Mouse (Mus musculus) midbrain, embryonic 12.5 days (tissue): ENCODE measurements around the gene Dchs1. TPM values are rescaled to one million over a fixed set of nuclear protein-coding genes. Genes with fewer than 3 reads are reported as not detected.
"Not testable (repeated sequence)": the region's sequence is repeated elsewhere in the genome, so short reads cannot be mapped to it uniquely, and the experiment has no call there.

Experiments
- ATAC-seq: fragments of 200-750 bp; cut with Nextera tagmentation; 2 replicates; pipeline ENCODE4 v1.8.0; 2017; ENCODE audit warnings: low read depth, moderate TSS enrichment, moderate library complexity; ENCODE audit not compliant: low FRiP score
- H3K27ac ChIP-seq: fragments of 300-500 bp; sonication (generic); replicated peaks from 2 replicates; pipeline ENCODE4 v1.5.1; 2016; ENCODE audit warnings: mild to moderate bottlenecking
- H3K27me3 ChIP-seq: fragments of 300-500 bp; sonication (generic); 2 replicates; pipeline ENCODE4 v1.6.1; 2016; ENCODE audit warnings: mild to moderate bottlenecking
- H3K36me3 ChIP-seq: fragments of 300-500 bp; sonication (generic); 2 replicates; pipeline ENCODE4 v1.6.1; 2016
- H3K4me1 ChIP-seq: fragments of 300-500 bp; sonication (generic); 2 replicates; pipeline ENCODE4 v1.6.1; 2016
- H3K4me2 ChIP-seq: fragments of 300-500 bp; sonication (generic); replicated peaks from 2 replicates; pipeline ENCODE4 v1.6.1; 2016; ENCODE audit warnings: mild to moderate bottlenecking, moderate library complexity
- H3K4me3 ChIP-seq: fragments of 300-500 bp; sonication (generic); 2 replicates; pipeline ENCODE4 v1.5.1; 2016; ENCODE audit warnings: mild to moderate bottlenecking
- H3K9ac ChIP-seq: fragments of 300-500 bp; sonication (generic); replicated peaks from 2 replicates; pipeline ENCODE4 v1.6.1; 2016; ENCODE audit warnings: mild to moderate bottlenecking, moderate library complexity
- H3K9me3 ChIP-seq: fragments of 300-500 bp; sonication (generic); 2 replicates; pipeline ENCODE4 v1.6.1; 2016; ENCODE audit warnings: mild to moderate bottlenecking
- WGBS: fragments of 180-500 bp; shearing (Covaris S2); methylation state at CpG from one replicate; pipeline ENCODE4 v1.1.7; 2016; 5-methylcytosine and 5-hydroxymethylcytosine counted together
- polyA plus RNA-seq: library from polyadenylated mRNA; unstranded; fragments of >200 nt; fragmentation: Nextera tagmentation; extraction: Ambion mirVana; gene quantifications from 2 replicates; pipeline ENCODE4 v1.2.1, GENCODE M21; 2016

Gene Dchs1
- polyA plus RNA-seq, 1 experiment from 2014 or later: 22.0 TPM

- Histone ChIP-seq H3K4me2 (peak overlapping the region; percentile 72), H3K27ac (no peak overlapping the region), H3K4me1 (peaks cover 25% of the 10 kb centered on the region), H3K27me3 (no peaks in the 10 kb centered on the region), H3K4me3 (peak overlapping the region; percentile 82), H3K9me3 (no peaks in the 10 kb centered on the region), H3K36me3 (peaks cover 54% of the 10 kb centered on the region), H3K9ac (peak overlapping the region; percentile 90; the same call in 1 of the 2 replicates)
- WGBS: 25% methylated on average over 3 of the region's 3 CpGs
- no peak for ATAC-seq
These were observed 49.8 kb downstream of the Dchs1 start for GRCm38 (mm10) chr7:105737648-105738047.

DNA sequence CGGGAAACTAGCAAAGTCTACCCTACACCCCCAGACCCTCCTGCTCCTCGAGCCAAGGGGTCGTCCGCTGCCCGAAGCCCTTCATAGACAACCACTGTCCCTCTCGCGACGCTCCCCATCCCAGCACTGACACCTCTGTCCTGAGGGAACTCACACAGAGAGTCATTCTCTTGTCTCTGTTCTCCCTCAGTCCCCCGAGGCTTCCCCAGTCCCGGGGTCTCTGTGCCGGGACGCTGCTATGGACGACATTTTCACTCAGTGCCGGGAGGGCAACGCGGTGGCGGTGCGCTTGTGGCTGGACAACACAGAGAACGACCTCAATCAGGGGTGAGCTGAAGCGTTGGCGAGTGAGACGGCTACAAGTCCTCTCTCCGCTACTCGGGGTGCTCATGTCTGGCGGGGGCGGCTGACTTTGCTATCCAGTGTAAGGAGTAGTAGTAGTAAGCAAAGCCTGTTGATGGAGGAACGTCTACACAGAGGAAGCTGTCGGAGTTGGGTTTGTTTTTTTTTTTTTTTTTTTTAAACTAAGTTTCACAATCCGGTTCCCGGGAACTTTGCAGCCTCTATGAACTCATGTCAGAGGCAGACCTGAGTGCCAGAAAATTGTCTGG is 50.4 kb downstream of the Dchs1 start, which contains the start of gene Rrp8:
Gene Rrp8, minus strand, starts transcription at position 475 of the 611 bp plus-strand sequence.
- WGBS: under 1% methylated on average over 29 of the region's 30 CpGs
- peaks cover 25% of the 10 kb centered on the region for H3K4me1 ChIP-seq
- H3K27ac ChIP-seq: peak within 1 kb of the TSS; percentile 84
- H3K4me2 ChIP-seq: peak within 1 kb of the TSS; percentile 72
- H3K9me3 ChIP-seq: no peaks in the 10 kb centered on the region
- ATAC-seq: no peak
- peak within 1 kb of the TSS; percentile 90 for H3K9ac ChIP-seq
- peak within 1 kb of the TSS; percentile 82 for H3K4me3 ChIP-seq
- no peaks in the 10 kb centered on the region for H3K27me3 ChIP-seq
- peaks cover 54% of the 10 kb centered on the region for H3K36me3 ChIP-seq

DNA sequence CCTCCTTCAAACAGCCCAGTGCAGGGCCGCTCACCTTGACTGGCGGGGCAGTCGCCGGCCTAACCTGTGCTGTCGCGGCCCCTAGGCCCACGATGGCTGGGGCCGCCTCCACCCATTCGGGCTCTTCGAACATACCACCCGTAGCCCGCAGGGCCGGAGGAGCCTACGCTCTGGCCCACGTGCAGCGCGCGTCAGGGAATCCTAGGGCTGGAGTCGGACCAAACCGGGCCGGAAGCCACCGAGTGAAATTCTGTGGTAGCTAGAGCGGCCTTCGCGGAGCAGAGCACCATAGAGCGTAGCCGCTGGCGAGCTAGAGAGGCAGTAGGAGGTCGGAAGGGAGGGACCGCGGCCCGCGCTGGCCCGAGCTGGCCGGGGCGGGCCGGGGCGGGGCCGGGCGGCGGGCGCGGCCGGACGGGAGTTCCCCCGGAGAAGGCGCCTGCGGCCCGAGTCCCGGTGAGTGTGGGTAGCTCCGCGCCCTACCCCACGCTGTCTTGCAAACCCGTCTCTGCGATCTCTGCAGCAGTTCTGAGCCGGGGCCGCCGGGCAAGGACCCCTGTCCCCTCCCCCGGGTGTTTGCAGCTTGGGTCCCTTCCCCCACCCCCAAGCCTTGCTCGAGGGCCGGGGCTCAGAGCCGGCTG is 51.1 kb downstream of the Dchs1 start, which contains the start of gene Ilk:
Gene Ilk, plus strand, starts transcription at position 329 of the 638 bp plus-strand sequence.
- WGBS: under 1% methylated on average over 49 of the region's 62 CpGs
- Histone ChIP-seq H3K4me2 (peak within 1 kb of the TSS; percentile 72), H3K4me3 (peak within 1 kb of the TSS; percentile 82), H3K27me3 (no peaks in the 10 kb centered on the region), H3K27ac (peak within 1 kb of the TSS; percentile 84), H3K36me3 (peaks cover 54% of the 10 kb centered on the region), H3K9me3 (no peaks in the 10 kb centered on the region), H3K4me1 (peaks cover 25% of the 10 kb centered on the region), H3K9ac (peak within 1 kb of the TSS; percentile 90)
- ATAC-seq: peak; percentile 98

- peaks cover 52% of the 10 kb centered on the region for H3K36me3 ChIP-seq
- ATAC-seq, H3K9me3 ChIP-seq, H3K27ac ChIP-seq, H3K27me3 ChIP-seq: not testable (repeated sequence)
- peak overlapping the region; percentile 82 for H3K4me3 ChIP-seq
- peak overlapping the region; percentile 90 for H3K9ac ChIP-seq
- 51% methylated on average over 4 of the region's 4 CpGs for WGBS
- H3K4me1 ChIP-seq: peaks cover 25% of the 10 kb centered on the region
- H3K4me2 ChIP-seq: peak overlapping the region; percentile 72
These were observed 52.0 kb downstream of the Dchs1 start for GRCm38 (mm10) chr7:105735464-105735863.

- no peak for ATAC-seq
- Histone ChIP-seq H3K27me3 (no peaks in the 10 kb centered on the region), H3K36me3 (peaks cover 47% of the 10 kb centered on the region), H3K4me3 (no peak overlapping the region), H3K4me1 (peaks cover 25% of the 10 kb centered on the region), H3K9ac (no peak overlapping the region), H3K27ac (no peak overlapping the region), H3K9me3 (no peaks in the 10 kb centered on the region), H3K4me2 (no peak overlapping the region)
- 92% methylated on average over 8 of the region's 8 CpGs for WGBS
These were observed 52.6 kb downstream of the Dchs1 start for GRCm38 (mm10) chr7:105734826-105735225.

DNA sequence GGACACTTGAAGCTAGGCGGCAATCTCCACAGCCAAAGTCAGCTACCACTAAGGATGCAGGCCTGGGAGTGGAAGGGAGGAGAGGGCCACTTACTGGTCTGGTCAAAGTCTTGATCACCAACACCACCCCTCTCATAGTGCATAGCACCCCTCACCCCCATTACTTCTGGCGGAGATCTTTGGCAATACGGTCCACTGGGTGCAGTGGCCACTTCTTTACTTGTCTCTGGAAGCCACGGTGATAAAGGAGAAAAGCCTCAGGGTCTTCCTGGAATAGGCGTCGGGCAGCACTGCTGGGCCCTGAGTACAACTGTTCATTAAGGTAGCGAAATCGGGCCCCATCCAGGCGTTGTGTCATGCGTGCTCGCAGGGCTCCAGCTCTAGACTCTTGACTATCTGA is 53.6 kb downstream of the Dchs1 start:
- Histone ChIP-seq H3K4me1 (peaks cover 28% of the 10 kb centered on the region), H3K27me3 (no peaks in the 10 kb centered on the region), H3K4me3 (no peak overlapping the region), H3K4me2 (no peak overlapping the region), H3K9ac (no peak overlapping the region), H3K27ac (no peak overlapping the region), H3K36me3 (peaks cover 53% of the 10 kb centered on the region), H3K9me3 (no peaks in the 10 kb centered on the region)
- 98% methylated on average over 11 of the region's 11 CpGs for WGBS
- ATAC-seq: no peak

- Histone ChIP-seq H3K4me2 (no peak overlapping the region), H3K4me3 (no peak overlapping the region), H3K9me3 (no peaks in the 10 kb centered on the region), H3K27ac (peak overlapping the region; percentile 58), H3K36me3 (peaks cover 43% of the 10 kb centered on the region), H3K4me1 (peaks cover 9% of the 10 kb centered on the region; the same call in 1 of the 2 replicates), H3K27me3 (no peaks in the 10 kb centered on the region), H3K9ac (no peak overlapping the region)
- ATAC-seq: peak; percentile 67
- 38% methylated on average over 6 of the region's 6 CpGs for WGBS
These were observed 58.6 kb downstream of the Dchs1 start for GRCm38 (mm10) chr7:105728701-105729428.

DNA sequence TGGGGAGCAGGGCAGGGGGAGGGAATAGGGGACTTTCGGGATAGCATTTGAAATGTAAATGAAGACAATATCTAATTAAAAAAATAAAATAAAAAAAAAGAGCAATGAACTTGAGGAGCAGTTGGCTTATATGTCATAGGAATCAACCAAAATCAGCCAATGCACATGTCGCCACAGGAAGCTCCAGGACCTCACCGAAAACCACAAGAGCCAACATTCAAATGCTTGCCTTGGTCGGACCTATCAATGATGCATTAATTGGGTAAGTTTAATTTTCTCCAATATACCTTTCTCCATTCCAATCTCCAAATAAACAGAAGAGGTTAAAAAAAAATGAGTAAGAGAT is 60.5 kb downstream of the Dchs1 start:
- Histone ChIP-seq H3K4me3 (no peak overlapping the region), H3K4me2 (no peak overlapping the region), H3K9ac (peak overlapping the region; percentile 31; the same call in 1 of the 2 replicates), H3K36me3 (peaks cover 24% of the 10 kb centered on the region), H3K27me3 (no peaks in the 10 kb centered on the region), H3K4me1 (peaks cover 9% of the 10 kb centered on the region; the same call in 1 of the 2 replicates), H3K27ac (no peak overlapping the region), H3K9me3 (no peaks in the 10 kb centered on the region)
- 94% methylated on average over 4 of the region's 4 CpGs for WGBS
- ATAC-seq: no peak

GRCm38 (mm10) chr7:105726144-105726979 is 61.1 kb downstream of the Dchs1 start:
- WGBS: 84% methylated on average over 4 of the region's 4 CpGs
- Histone ChIP-seq H3K4me3 (no peak overlapping the region), H3K4me2 (no peak overlapping the region), H3K27me3 (no peaks in the 10 kb centered on the region), H3K9ac (peak overlapping the region; percentile 31; the same call in 1 of the 2 replicates), H3K27ac (0 out of 2 replicates have a peak overlapping the region, but pooled peaks have one; percentile 30), H3K9me3 (no peaks in the 10 kb centered on the region), H3K4me1 (peaks cover 9% of the 10 kb centered on the region; the same call in 1 of the 2 replicates), H3K36me3 (peaks cover 18% of the 10 kb centered on the region)
- ATAC-seq: peak; percentile 77

GRCm38 (mm10) chr7:105721916-105722315 is 65.5 kb downstream of the Dchs1 start:
- Histone ChIP-seq H3K4me2 (no peak overlapping the region), H3K27ac (no peak overlapping the region), H3K4me1 (no peaks in the 10 kb centered on the region), H3K9ac (no peak overlapping the region), H3K4me3 (no peak overlapping the region), H3K27me3 (no peaks in the 10 kb centered on the region), H3K9me3 (no peaks in the 10 kb centered on the region), H3K36me3 (no peaks in the 10 kb centered on the region)
- no peak for ATAC-seq
- WGBS: 84% methylated on average over 2 of the region's 2 CpGs

DNA sequence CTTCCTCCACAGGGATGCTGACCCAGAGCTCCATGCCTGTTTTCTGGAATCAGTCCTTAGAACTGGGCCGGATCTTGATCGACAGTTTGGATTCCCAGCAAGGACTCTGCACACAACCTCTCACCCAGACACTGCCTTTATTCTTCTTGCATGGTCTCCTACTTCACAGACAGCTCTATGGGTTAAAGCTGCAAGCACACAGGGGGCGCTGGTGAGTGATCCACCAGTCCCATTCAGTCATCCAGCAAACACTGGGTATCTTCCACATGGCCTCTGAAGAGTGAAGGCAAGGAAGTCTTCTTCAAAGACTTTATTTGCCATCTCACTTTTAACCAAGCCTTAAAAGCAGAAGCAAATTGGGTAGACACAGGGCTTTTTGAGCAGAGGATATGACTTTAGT is 72.1 kb downstream of the Dchs1 start:
- no peak overlapping the region for H3K4me2 ChIP-seq
- H3K4me3 ChIP-seq: no peak overlapping the region
- H3K4me1 ChIP-seq: no peaks in the 10 kb centered on the region
- no peak overlapping the region for H3K9ac ChIP-seq
- ATAC-seq: no peak
- H3K27ac ChIP-seq: no peak overlapping the region
- H3K9me3 ChIP-seq: no peaks in the 10 kb centered on the region
- H3K27me3 ChIP-seq: no peaks in the 10 kb centered on the region
- no peaks in the 10 kb centered on the region for H3K36me3 ChIP-seq
- 61% methylated on average over 3 of the region's 3 CpGs for WGBS
